Mouse (Mus musculus) E14TG2a.4 (cell line): ENCODE data around the gene Eef1akmt4.

Experiments used
- CTCF ChIP-seq: conservative IDR thresholded peaks from 2 replicates; pipeline ENCODE4 v1.5.1; 2014; ENCODE audit warnings: low read length
- NANOG ChIP-seq: IDR thresholded peaks from 2 replicates; pipeline ENCODE4 v1.6.1; 2014; ENCODE audit warnings: borderline replicate concordance, low read length, mixed read lengths

GRCm38 (mm10) chr16:20620751-20621190 is 9.4 kb downstream of the Eef1akmt4 start:
- TF ChIP-seq CTCF = no peak
- no peak for TF ChIP-seq NANOG
